Mouse (Mus musculus): ENCODE data around the gene Ppme1. TPM values are rescaled to one million over a fixed set of nuclear protein-coding genes. Genes with fewer than 3 reads are reported as not detected.

Ppme1 gene
- polyA plus RNA-seq, 1 experiment from 2014 or later: 34.9 TPM

DNA sequence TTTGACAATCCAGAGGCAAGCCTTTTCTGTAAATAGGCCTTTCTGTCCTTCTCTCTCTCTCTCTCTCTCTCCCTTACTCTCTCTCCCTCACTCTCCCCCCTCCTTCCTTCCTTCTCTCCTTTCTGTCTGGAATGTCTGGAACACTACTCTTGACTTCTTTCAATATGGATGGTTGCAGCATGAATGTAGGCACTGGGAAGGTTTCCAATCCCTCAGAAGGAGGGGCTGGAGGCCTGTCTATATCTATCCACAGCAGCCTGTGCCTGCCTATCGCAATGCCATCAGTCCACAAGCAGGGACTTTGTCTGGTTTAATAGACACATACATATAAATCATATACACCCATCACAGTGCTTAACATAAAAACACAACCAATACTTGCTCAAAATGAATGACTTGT lies 62.9 kb downstream of the Ppme1 start:
- H3K79me2 ChIP-seq (ENCODE audit: inconsistent target): no peaks in the 10 kb centered on the region
- H3K36me3 ChIP-seq (ENCODE audit: inconsistent target): no peaks in the 10 kb centered on the region
- 91% methylated on average over 1 of the region's 1 CpGs for WGBS (ENCODE audit: missing documents)
- no peak overlapping the region for H3K27ac ChIP-seq
- no peak overlapping the region for H3K4me3 ChIP-seq (ENCODE audit: inconsistent target)

DNA sequence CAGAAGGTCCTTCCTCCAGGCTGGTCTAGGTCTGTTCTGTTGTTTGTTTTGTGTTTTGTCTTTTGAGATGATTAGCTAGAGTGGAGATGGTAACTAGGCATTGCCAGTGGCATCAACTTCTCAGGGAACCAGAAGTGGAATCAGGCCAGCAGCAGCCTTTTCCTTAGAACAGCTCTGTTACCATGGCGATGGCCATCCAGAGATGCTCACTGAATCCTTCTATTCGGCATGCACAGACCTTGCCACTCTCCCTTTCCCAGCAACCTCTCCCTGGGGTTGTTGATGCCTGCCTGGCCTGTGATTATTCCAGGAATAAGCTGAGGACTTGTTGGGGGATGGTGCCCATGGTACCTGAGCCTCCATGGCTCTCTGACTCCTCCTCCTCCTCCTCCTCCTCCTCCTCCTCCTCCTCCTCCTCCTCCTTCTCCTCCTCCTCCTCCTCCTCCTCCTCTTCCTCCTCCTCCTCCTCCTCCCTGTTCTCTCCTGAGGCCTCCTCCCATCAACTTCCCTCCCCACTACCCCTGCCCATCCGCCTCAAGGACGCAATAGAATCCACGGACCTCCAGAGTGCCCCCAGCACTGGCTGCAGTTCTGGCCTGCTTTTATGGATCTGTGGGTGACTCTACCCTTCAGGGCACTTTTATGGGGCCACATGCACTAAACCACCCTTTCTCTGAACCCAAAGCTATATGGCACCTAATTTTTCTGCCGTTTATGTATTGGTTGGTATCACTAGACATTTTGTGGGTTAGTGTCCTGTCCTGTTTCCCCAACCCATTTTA lies 64.0 kb downstream of the Ppme1 start:
- no peak overlapping the region for H3K27ac ChIP-seq
- H3K79me2 ChIP-seq (ENCODE audit: inconsistent target): no peaks in the 10 kb centered on the region
- H3K4me3 ChIP-seq (ENCODE audit: inconsistent target): no peak overlapping the region
- WGBS (ENCODE audit: missing documents): 91% methylated on average over 6 of the region's 6 CpGs
- no peaks in the 10 kb centered on the region for H3K36me3 ChIP-seq (ENCODE audit: inconsistent target)

DNA sequence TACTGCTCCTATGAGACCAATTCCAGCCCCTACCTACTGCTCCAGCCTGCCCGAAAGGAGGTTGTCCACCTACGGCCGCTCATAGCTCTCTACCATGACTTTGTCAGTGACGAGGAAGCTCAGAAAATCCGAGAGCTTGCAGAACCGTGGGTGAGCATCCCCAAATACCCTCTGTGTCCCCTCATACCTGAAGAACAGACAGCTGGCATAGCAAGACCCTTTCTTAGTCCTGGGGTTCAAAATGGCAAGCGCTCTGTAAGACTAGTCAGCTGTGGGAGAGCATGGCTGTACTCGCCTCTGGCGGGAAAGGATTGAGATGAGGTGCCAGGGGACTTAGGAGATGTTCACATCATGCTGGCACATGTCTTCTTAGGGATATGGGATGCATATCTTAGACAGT lies 66.2 kb downstream of the Ppme1 start:
- Histone ChIP-seq H3K79me2 (ENCODE audit: inconsistent target) (no peaks in the 10 kb centered on the region), H3K27ac (no peak overlapping the region), H3K36me3 (ENCODE audit: inconsistent target) (no peaks in the 10 kb centered on the region), H3K4me3 (ENCODE audit: inconsistent target) (no peak overlapping the region)
- 89% methylated on average over 9 of the region's 9 CpGs for WGBS (ENCODE audit: missing documents)

DNA sequence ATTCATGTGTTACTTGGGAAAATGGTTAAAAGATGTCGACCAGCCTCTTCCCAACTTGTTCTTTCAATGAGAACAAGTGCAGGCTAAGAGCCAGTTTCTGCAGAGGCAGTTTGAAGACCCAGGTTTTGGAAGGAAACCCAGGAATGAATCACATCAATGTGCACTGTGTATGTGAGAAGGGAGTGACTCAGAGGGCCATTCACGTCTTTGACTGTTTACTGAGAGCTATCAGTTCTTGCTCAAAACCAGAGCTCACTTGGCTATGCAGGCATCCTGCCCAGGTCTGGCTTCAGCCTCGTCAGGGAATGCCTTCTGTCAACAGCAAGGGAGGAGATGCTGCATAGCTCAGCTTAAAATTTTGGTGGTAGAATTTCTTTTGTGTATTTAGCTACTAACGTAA lies 69.8 kb downstream of the Ppme1 start:
- Histone ChIP-seq H3K27ac (no peak overlapping the region), H3K79me2 (ENCODE audit: inconsistent target) (no peaks in the 10 kb centered on the region), H3K4me3 (ENCODE audit: inconsistent target) (no peak overlapping the region), H3K36me3 (ENCODE audit: inconsistent target) (no peaks in the 10 kb centered on the region)
- 75% methylated on average over 4 of the region's 4 CpGs for WGBS (ENCODE audit: missing documents)

DNA sequence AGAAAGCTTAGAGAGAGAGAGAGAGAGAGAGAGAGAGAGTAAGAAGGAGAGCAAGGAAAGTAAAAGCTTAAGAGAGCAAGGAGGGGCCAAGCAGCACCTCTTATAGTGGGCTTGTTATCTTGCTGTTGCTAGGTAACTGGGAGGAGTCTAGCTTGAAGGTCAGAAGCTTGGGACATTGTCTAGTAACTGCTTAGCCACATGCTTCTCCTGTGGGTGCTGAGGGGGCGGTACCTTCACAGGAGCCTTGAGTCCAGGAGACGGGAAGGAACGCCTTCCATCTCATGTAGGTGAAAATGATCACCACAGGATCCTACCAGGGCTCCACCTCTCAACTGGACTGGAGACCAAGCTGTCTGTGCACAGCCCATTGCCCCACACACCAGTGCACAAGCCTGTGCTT lies 70.7 kb downstream of the Ppme1 start:
- Histone ChIP-seq H3K4me3 (ENCODE audit: inconsistent target) (no peak overlapping the region), H3K36me3 (ENCODE audit: inconsistent target) (no peaks in the 10 kb centered on the region), H3K27ac (no peak overlapping the region), H3K79me2 (ENCODE audit: inconsistent target) (no peaks in the 10 kb centered on the region)
- 88% methylated on average over 3 of the region's 3 CpGs for WGBS (ENCODE audit: missing documents)

DNA sequence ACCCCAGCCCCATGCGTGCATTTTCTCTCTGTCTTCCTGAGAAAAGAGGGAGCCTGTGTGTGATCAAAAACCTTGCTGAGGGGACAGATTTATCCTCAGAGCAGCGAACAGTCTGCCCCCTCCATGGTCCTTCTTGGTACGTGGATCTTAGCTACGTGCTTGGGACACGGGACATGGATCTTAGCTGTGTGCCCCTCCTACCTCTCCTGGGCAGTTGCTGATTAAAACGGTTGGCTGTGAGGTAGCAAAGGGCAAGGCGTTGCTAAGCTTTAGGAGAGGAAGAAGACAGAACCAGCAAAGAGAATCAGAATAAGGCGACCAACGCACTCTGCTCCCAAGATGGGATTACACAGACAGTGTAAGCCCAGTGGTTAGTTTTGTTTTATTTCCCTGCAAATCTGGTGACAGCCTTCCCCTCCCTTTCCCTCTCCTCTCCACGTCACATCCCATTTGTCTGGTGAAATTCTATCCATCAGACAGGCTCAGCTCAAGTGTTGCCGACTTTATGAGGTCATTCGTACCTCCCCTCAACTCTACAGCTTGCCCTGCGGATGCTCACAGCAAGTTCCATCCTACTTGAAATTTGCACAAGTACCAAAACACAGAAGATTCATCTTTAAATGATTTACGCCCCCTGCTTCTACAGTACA lies 73.1 kb downstream of the Ppme1 start:
- Histone ChIP-seq H3K36me3 (ENCODE audit: inconsistent target) (no peaks in the 10 kb centered on the region), H3K27ac (no peak overlapping the region), H3K79me2 (ENCODE audit: inconsistent target) (no peaks in the 10 kb centered on the region), H3K4me3 (ENCODE audit: inconsistent target) (no peak overlapping the region)
- 86% methylated on average over 14 of the region's 14 CpGs for WGBS (ENCODE audit: missing documents)

DNA sequence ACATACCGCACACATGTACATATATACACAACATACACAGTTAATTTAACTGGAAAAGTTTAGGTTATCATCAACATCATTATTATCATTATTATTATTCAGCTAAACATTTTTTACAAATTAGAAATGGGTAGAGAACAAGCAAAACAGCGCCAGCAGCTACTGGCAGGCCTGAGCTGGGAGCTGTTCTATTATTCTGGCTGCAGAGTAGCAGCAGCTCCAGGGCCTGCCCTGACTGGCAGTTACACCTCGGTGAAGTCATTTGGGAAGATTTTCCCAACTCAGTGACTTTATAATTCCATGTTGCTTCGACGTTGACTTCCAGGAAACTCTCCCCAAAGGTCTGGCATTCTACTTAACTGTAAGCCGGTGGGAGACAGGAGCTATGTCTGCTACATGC lies 75.4 kb downstream of the Ppme1 start:
- 93% methylated on average over 6 of the region's 6 CpGs for WGBS (ENCODE audit: missing documents)
- Histone ChIP-seq H3K36me3 (ENCODE audit: inconsistent target) (no peaks in the 10 kb centered on the region), H3K79me2 (ENCODE audit: inconsistent target) (no peaks in the 10 kb centered on the region), H3K27ac (no peak overlapping the region), H3K4me3 (ENCODE audit: inconsistent target) (no peak overlapping the region)

DNA sequence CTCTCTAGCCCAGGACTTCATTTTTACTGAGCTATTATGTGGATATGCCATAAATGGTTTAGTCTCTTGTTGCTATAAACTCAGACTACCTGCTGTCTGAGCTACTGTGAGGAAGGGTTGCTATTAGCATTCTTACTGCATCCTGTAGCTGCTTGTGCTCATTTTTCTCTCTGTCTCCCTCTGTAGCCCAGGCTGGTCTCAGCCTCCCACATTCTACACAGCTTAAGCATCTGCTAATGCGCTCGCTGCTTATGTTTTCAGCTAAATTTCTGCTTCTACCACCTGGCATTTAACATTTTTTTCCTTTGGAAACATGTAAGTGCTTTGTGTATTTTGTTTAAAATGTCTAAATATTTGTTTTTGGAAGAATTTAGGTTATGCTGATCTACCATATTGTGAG lies 76.4 kb downstream of the Ppme1 start:
- 95% methylated on average over 2 of the region's 2 CpGs for WGBS (ENCODE audit: missing documents)
- Histone ChIP-seq H3K36me3 (ENCODE audit: inconsistent target) (no peaks in the 10 kb centered on the region), H3K79me2 (ENCODE audit: inconsistent target) (no peaks in the 10 kb centered on the region), H3K4me3 (ENCODE audit: inconsistent target) (no peak overlapping the region), H3K27ac (no peak overlapping the region)

DNA sequence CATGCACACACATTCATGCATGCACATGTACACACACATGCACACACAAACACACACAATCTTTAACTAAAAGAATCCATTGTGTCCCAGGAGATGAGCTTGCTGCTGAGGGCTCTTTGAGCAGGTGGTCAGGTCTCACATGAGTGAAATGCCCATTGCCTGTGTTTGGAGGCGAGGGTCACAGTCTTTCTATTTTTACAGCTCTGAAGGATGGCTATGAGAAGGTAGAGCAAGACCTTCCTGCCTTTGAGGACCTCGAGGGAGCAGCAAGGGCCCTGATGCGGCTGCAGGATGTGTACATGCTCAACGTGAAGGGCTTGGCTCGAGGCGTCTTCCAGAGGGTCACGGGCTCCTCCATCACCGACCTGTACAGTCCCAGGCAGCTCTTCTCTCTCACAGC lies 78.6 kb downstream of the Ppme1 start:
- H3K4me3 ChIP-seq (ENCODE audit: inconsistent target): no peak overlapping the region
- 86% methylated on average over 8 of the region's 8 CpGs for WGBS (ENCODE audit: missing documents)
- no peak overlapping the region for H3K27ac ChIP-seq
- H3K79me2 ChIP-seq (ENCODE audit: inconsistent target): no peaks in the 10 kb centered on the region
- H3K36me3 ChIP-seq (ENCODE audit: inconsistent target): no peaks in the 10 kb centered on the region

DNA sequence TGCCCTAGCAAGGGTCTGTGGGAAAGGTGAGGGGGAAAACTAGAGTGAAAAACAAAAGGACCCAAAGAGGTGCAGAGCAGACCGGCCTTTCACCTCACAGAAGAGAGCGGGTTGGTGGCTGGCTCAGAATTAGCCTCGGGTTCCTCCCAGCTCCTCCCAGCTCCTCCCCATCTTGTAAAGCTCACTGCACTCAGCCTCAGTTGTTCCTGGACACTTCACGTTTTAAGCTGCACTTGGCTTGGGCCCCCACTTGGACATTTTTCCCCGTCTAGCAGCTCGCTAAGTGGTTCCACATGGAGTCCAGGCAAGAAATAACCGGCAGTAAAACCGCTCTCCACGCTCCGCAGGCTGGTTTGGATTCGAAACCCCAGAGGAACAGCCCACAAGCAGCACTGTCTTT lies 83.5 kb downstream of the Ppme1 start:
- Histone ChIP-seq H3K4me3 (ENCODE audit: inconsistent target) (no peak overlapping the region), H3K27ac (no peak overlapping the region), H3K36me3 (ENCODE audit: inconsistent target) (no peaks in the 10 kb centered on the region), H3K79me2 (ENCODE audit: inconsistent target) (no peaks in the 10 kb centered on the region)
- 59% methylated on average over 11 of the region's 11 CpGs for WGBS (ENCODE audit: missing documents)

DNA sequence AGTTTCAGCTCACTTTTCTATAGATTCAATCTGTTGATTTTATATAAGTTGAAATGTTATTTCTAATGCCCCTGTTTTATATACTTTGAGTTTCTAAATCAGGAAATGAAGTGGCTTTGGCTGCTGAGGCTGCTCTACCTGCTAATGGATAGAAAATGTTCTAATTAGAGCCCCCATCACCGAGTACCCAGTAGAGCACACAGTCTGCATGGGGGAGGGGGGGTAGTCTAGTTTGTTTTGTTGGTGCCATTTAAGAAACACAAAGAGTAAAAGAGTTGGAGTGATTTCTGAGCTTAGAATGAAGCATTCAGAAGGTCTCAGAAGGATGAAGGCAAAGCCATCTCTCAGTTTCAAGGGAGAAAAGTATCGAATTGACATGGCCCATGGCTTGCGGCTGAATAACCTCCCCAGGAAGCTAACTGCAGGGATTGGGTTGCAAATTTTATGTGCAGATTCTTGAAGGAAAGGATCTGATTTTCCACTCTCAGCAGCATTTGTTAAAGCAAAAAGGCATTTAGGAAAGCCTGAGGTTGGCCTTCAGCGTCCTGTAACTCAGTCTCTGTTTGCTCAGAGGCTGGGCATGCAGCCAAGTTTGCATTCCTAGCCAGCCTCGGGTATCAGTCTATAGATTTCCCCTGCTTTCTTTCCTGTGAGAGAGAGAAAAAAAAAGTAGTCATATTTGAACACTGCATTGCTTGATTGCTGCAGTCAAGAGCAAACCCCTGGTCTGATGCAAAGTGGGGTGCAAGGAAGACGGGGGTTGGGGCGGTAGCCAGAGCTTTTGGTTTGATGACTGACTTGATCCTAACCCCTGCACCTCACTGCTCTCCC lies 84.1 kb downstream of the Ppme1 start:
- H3K36me3 ChIP-seq (ENCODE audit: inconsistent target): no peaks in the 10 kb centered on the region
- WGBS (ENCODE audit: missing documents): 34% methylated on average over 7 of the region's 7 CpGs
- H3K4me3 ChIP-seq (ENCODE audit: inconsistent target): no peak overlapping the region
- no peak overlapping the region for H3K27ac ChIP-seq
- no peaks in the 10 kb centered on the region for H3K79me2 ChIP-seq (ENCODE audit: inconsistent target)

DNA sequence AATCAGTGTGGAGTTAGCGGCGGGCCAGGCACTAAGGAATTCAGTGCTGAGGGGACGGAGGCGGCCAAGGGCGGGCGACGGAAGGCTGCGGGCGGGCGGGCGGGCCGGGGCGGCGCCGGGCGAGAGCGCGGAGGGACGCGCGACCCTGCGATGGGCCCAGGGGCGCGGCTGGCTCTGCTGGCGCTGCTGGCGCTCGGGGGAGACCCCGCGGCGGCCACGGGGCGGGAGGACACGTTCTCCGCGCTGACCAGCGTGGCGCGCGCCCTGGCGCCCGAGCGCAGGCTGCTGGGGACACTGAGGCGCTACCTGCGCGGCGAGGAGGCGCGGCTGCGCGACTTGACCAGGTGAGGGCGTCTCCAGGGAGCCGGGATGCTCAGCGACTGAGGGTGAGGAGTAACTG lies 86.7 kb downstream of the Ppme1 start, which contains the start of gene P4ha3:
P4ha3 (plus strand) TSS at position 138 of the 400 bp plus-strand sequence.
- Histone ChIP-seq H3K79me2 (ENCODE audit: inconsistent target) (no peaks in the 10 kb centered on the region), H3K4me3 (ENCODE audit: inconsistent target) (no peak within 1 kb of the TSS), H3K27ac (no peak within 1 kb of the TSS), H3K36me3 (ENCODE audit: inconsistent target) (no peaks in the 10 kb centered on the region)
- WGBS (ENCODE audit: missing documents): 2% methylated on average over 53 of the region's 53 CpGs

DNA sequence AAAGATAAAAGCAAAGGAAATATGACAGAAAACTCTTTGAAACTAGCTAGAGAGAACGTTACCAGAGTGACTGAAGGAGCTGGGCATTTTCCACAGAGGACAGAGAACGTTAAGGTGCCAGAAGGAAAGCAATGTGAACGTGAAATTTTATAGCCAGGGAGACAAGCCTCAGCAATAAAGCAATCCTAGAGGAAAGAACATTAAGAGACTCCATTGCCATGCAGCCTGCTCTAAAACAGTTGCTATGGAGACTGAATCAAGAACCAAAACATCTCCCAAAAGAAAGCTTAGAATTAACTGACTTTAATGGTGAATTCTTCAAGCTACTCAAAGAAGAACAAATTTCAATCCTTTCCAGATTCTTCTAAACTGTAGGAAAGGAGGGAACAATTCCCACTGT lies 88.8 kb downstream of the Ppme1 start:
- Histone ChIP-seq H3K4me3 (ENCODE audit: inconsistent target) (no peak overlapping the region), H3K36me3 (ENCODE audit: inconsistent target) (no peaks in the 10 kb centered on the region), H3K79me2 (ENCODE audit: inconsistent target) (no peaks in the 10 kb centered on the region), H3K27ac (no peak overlapping the region)
- WGBS (ENCODE audit: missing documents): 43% methylated on average over 3 of the region's 3 CpGs

DNA sequence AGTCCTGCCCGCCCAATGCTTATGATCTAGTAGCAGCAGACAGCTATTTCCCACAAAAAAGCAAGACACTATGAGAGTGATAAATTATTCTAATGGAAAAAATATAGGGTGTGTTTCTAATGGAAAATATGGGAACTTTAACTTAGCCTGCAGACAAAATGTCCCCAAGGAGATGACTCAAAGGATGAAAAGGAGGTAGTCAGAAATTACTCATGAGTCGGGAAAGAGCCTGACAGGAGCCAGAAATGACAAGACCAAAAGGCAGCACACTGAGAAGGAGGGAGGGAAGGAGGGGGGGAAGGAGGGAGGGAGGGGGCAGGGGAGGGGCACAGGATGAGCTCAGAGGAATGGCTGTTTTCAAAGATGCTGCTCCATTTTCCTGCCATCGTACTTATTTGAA lies 90.5 kb downstream of the Ppme1 start:
- WGBS (ENCODE audit: missing documents): 74% methylated on average over 3 of the region's 3 CpGs
- Histone ChIP-seq H3K79me2 (ENCODE audit: inconsistent target) (no peaks in the 10 kb centered on the region), H3K27ac (no peak overlapping the region), H3K4me3 (ENCODE audit: inconsistent target) (no peak overlapping the region), H3K36me3 (ENCODE audit: inconsistent target) (no peaks in the 10 kb centered on the region)

DNA sequence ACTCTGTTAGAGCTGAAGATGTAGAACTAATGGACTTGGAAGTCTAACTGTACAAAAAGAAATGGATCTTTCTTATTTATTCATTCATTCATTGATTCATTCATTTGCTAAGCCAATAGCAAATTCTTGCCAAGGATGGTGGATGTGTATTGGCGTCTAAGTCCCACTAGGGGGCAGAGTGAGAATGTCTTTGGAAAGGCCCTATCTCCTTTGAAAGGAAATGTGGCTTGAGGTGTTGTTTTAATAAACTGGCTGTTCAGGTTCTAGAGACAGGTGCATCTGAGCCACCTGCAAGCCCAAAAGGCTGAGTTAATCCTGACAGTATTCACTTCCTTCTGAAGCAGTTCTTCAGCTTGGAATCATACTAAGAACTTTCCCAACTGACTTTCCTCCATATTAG lies 92.3 kb downstream of the Ppme1 start:
- Histone ChIP-seq H3K4me3 (ENCODE audit: inconsistent target) (no peak overlapping the region), H3K27ac (no peak overlapping the region), H3K79me2 (ENCODE audit: inconsistent target) (no peaks in the 10 kb centered on the region), H3K36me3 (ENCODE audit: inconsistent target) (no peaks in the 10 kb centered on the region)
- 0% methylated on average over 1 of the region's 1 CpGs for WGBS (ENCODE audit: missing documents)

Measured in macrophage (primary cell).